Mouse (Mus musculus): Measurements from ENCODE around the gene Wfdc21. TPM values are rescaled to one million over a fixed set of nuclear protein-coding genes. Genes with fewer than 3 reads are reported as not detected.

Wfdc21 gene
- polyA plus RNA-seq (2012; rRNA removed): 81.8 and 118 TPM in 2 replicates

GRCm38 (mm10) chr11:83746681-83747080 is at the start of gene Wfdc21:
Wfdc21 (plus strand) TSS chr11:83746940.

GRCm38 (mm10) chr11:83703705-83704104 is 43.0 kb upstream of the Wfdc21 start, which contains the start of gene Wfdc17:
Wfdc17 (plus strand) TSS chr11:83703991.

GRCm38 (mm10) chr11:83708715-83709114 is 38.0 kb upstream of the Wfdc21 start, which contains the start of gene Wfdc18:
Wfdc18 (plus strand) TSS chr11:83709015.

GRCm38 (mm10) chr11:83753581-83754181 is 6.9 kb downstream of the Wfdc21 start, which contains the start of gene Heatr6:
Heatr6 (plus strand) TSS chr11:83753696.

Other genes with a start within 250 kb of the Wfdc21 start
- 0.01 TPM in 1 of 2 replicates, not detected in the other for gene Heatr9, start 224.8 kb upstream of the Wfdc21 start, polyA plus RNA-seq (2012; rRNA removed)
- 3.7 and 6.4 TPM in 2 replicates for gene Ccl5, start 216.4 kb upstream of the Wfdc21 start, polyA plus RNA-seq (2012; rRNA removed)
- gene Ccl9, start 168.3 kb upstream of the Wfdc21 start, polyA plus RNA-seq (2012; rRNA removed): 36.2 and 38.4 TPM in 2 replicates
- gene Ccl6, start 153.9 kb upstream of the Wfdc21 start, polyA plus RNA-seq (2012; rRNA removed): 7.1 and 7.7 TPM in 2 replicates
- gene Rpl9-ps1, start 101.3 kb upstream of the Wfdc21 start, polyA plus RNA-seq (2012; rRNA removed): not detected in 2 replicates
- gene Ccl3, start 97.6 kb upstream of the Wfdc21 start, polyA plus RNA-seq (2012; rRNA removed): 0.90 and 1.7 TPM in 2 replicates
- 0.91 and 1.3 TPM in 2 replicates for gene Ccl4, start 84.4 kb upstream of the Wfdc21 start, polyA plus RNA-seq (2012; rRNA removed)
- gene Wfdc17, start 42.9 kb upstream of the Wfdc21 start, polyA plus RNA-seq (2012; rRNA removed): 12.9 and 14.2 TPM in 2 replicates
- not detected in 2 replicates for gene Wfdc18, start 37.9 kb upstream of the Wfdc21 start, polyA plus RNA-seq (2012; rRNA removed)
- gene Heatr6, start 6.8 kb downstream of the Wfdc21 start, polyA plus RNA-seq (2012; rRNA removed): 5.3 and 6.2 TPM in 2 replicates
- gene Hnf1b, start 103.1 kb downstream of the Wfdc21 start, polyA plus RNA-seq (2012; rRNA removed): 6.7 and 8.4 TPM in 2 replicates
- 6.8 and 6.9 TPM in 2 replicates for gene Ddx52, start 195.1 kb downstream of the Wfdc21 start, polyA plus RNA-seq (2012; rRNA removed)
- gene Synrg, start 217.5 kb downstream of the Wfdc21 start, polyA plus RNA-seq (2012; rRNA removed): 3.2 and 3.6 TPM in 2 replicates

All from liver, embryonic 18 days (tissue).